Mouse (Mus musculus) erythroid progenitor cell, adult 5-6 weeks (primary cell): ENCODE data around the gene Otud3. TPM values are rescaled to one million over a fixed set of nuclear protein-coding genes. Genes with fewer than 3 reads are reported as not detected.
A peak's percentile ranks its signal among the peaks of the same experiment; 100 is the strongest.

ENCODE experiments used
- ATAC-seq: replicated peaks from 2 replicates; pipeline ENCODE4 v1.8.0; 2016; ENCODE audit warnings: moderate number of reproducible peaks, mild to moderate bottlenecking, moderate TSS enrichment, inconsistent platforms; ENCODE audit not compliant: poor library complexity, low FRiP score, severe bottlenecking
- total RNA-seq, 2 experiments: library from RNA; stranded (forward) in 1 of 2; stranded (reverse) in 1 of 2; fragments of 150-400 nt in 1 of 2; fragments of 186-747, 209-891 nt in 1 of 2; gene quantifications; 2 replicates each; pipeline versions ENCODE4 v1.2.3 to v1.2.4; 2015 to 2017; ENCODE audit warnings: low replicate concordance in 2 of 2

Gene Otud3
- total RNA-seq (2015; ENCODE audit: low replicate concordance), result not detected in 2 replicates
- 0.13 and 0.83 TPM in 2 replicates for total RNA-seq (2017; ENCODE audit: low replicate concordance)

GRCm38 (mm10) chr4:138913797-138914196 is at the start of gene Otud3:
Gene Otud3 (minus strand): TSS chr4:138913945.
- peak; percentile 82 for ATAC-seq

GRCm38 (mm10) chr4:138962719-138963118 is 49.0 kb upstream of the Otud3 start:
- ATAC-seq, result no peak

GRCm38 (mm10) chr4:138959926-138960325 is 46.2 kb upstream of the Otud3 start:
- ATAC-seq, result no peak

- no peak for ATAC-seq
Measured at GRCm38 (mm10) chr4:138959120-138959519, 45.4 kb upstream of the Otud3 start.

GRCm38 (mm10) chr4:138958612-138959011 is 44.9 kb upstream of the Otud3 start:
- no peak for ATAC-seq

GRCm38 (mm10) chr4:138948257-138948656 is 34.5 kb upstream of the Otud3 start:
- ATAC-seq, result no peak

GRCm38 (mm10) chr4:138943730-138944129 is 30.0 kb upstream of the Otud3 start:
- ATAC-seq, result peak; percentile 69

GRCm38 (mm10) chr4:138941966-138942365 is 28.2 kb upstream of the Otud3 start:
- ATAC-seq, result no peak

GRCm38 (mm10) chr4:138941401-138941800 is 27.7 kb upstream of the Otud3 start:
- ATAC-seq, result no peak

GRCm38 (mm10) chr4:138939481-138939880 is 25.7 kb upstream of the Otud3 start:
- ATAC-seq, result no peak

GRCm38 (mm10) chr4:138938495-138939269 is 24.9 kb upstream of the Otud3 start:
- ATAC-seq, result no peak

- ATAC-seq, result no peak
Measured at GRCm38 (mm10) chr4:138934456-138935145, 20.9 kb upstream of the Otud3 start.

GRCm38 (mm10) chr4:138933862-138934261 is 20.1 kb upstream of the Otud3 start:
- no peak for ATAC-seq

- ATAC-seq, result no peak
Measured at GRCm38 (mm10) chr4:138925561-138925960, 11.8 kb upstream of the Otud3 start.

GRCm38 (mm10) chr4:138922131-138922459 is 8.3 kb upstream of the Otud3 start:
- ATAC-seq, result peak; percentile 86

GRCm38 (mm10) chr4:138921254-138922130 is 7.7 kb upstream of the Otud3 start:
- ATAC-seq, result no peak

GRCm38 (mm10) chr4:138917282-138917681 is 3.5 kb upstream of the Otud3 start:
- ATAC-seq, result no peak

GRCm38 (mm10) chr4:138913141-138913787 is 481 bp downstream of the Otud3 start:
- no peak; the same call in 1 of the 2 replicates for ATAC-seq

- ATAC-seq, result no peak
Measured at GRCm38 (mm10) chr4:138905624-138906337, 8.0 kb downstream of the Otud3 start.
